In genomic region chr17:29925608-29926606, GRCm38 (mm10) we compare ENCODE assay signal across 17 mouse cellular contexts. TPM values are rescaled to one million over a fixed set of nuclear protein-coding genes. Genes with fewer than 3 reads are reported as not detected.
DNase-seq lines count a peak whose midpoint lies in the region; ATAC-seq and TF ChIP-seq lines count a peak whose summit lies in the region.
"Had no signal": no experiment of that assay in that cellular context is flagged by ENCODE, and none has a peak within 500 bp of the region (broad histone marks: within the 10 kb centered on the region; RNA-seq: fewer than 3 reads in every experiment).

No protein-coding gene starts in this region.

- H3K36me3 ChIP-seq in stomach, postnatal 0 days (ENCODE audit: control insufficient read depth, insufficient read depth, low read length): no peaks in the 10 kb centered on the region
- H3K36me3 ChIP-seq: hindbrain, embryonic 15.5 days; liver, embryonic 15.5 days; midbrain, embryonic 13.5 days had no signal

- H3K4me3 ChIP-seq in gastrocnemius, adult 2 months: no peak overlapping the region
- H3K4me3 ChIP-seq in stomach, postnatal 0 days (ENCODE audit: low read depth, low read length): no peak overlapping the region
- H3K4me3 ChIP-seq: heart, adult 2 months; hindbrain, embryonic 15.5 days; liver, embryonic 15.5 days; midbrain, embryonic 13.5 days had no signal

- ATAC-seq in stomach, postnatal 0 days (ENCODE audit: low FRiP score, low TSS enrichment): no peak
- ATAC-seq: midbrain, embryonic 13.5 days had no signal

- H3K4me1 ChIP-seq in stomach, postnatal 0 days (replicated peaks; ENCODE audit: control insufficient read depth, insufficient read depth): no peaks in the 10 kb centered on the region

- 59% methylated on average over 26 of the region's 26 CpGs for WGBS in stomach, postnatal 0 days

- no peaks in the 10 kb centered on the region for H3K27me3 ChIP-seq in stomach, postnatal 0 days (ENCODE audit: control insufficient read depth, insufficient read depth, low read length)
- H3K27me3 ChIP-seq: hindbrain, embryonic 15.5 days; midbrain, embryonic 13.5 days had no signal

- H3K27ac ChIP-seq in gastrocnemius, adult 2 months: no peak overlapping the region
- H3K27ac ChIP-seq in stomach, postnatal 0 days (replicated peaks): no peak overlapping the region
- H3K27ac ChIP-seq: heart, adult 2 months; hindbrain, embryonic 15.5 days; liver, embryonic 15.5 days; midbrain, embryonic 13.5 days had no signal

- peak; percentile 25; the same call in 1 of the 2 replicates for TF ChIP-seq CTCF in gastrocnemius, adult 2 months (IDR thresholded peaks at IDR 0.05)
- 0 out of 2 replicates have a peak, but pooled peaks have one; percentile 3 for TF ChIP-seq CTCF in stomach, postnatal 0 days (IDR thresholded peaks at IDR 0.05; ENCODE audit: low read depth)

- H3K9me3 ChIP-seq in stomach, postnatal 0 days (ENCODE audit: control insufficient read depth, low read length): no peaks in the 10 kb centered on the region
- H3K9me3 ChIP-seq: hindbrain, embryonic 15.5 days; liver, embryonic 15.5 days; midbrain, embryonic 13.5 days had no signal

- DNase-seq in gastrocnemius, adult 2 months: peak; percentile 28
- no peak for DNase-seq in gastrocnemius, postnatal 14 days
- peak; percentile 26 for DNase-seq in right cerebral cortex, postnatal 4 days
- no peak for DNase-seq in right cerebral cortex, postnatal 14 days
- DNase-seq in R1 (ENCODE audit: low read depth, low spot score): peak; percentile 43
- no peak for DNase-seq in stomach, postnatal 0 days (ENCODE audit: low spot score)
- no peak for DNase-seq in heart, adult 18-20 months
- DNase-seq in urinary bladder, postnatal 36 days (ENCODE audit: low spot score in 2 of 2): no peak
- DNase-seq: cerebellum, adult 9-10 months; heart, adult 2 months; heart, postnatal 10 days; kidney, adult 9 months; lung, postnatal 36 days; thymus, adult 18-20 months had no signal

- H3K9ac ChIP-seq in stomach, postnatal 0 days (ENCODE audit: low read length): no peak overlapping the region
- H3K9ac ChIP-seq: hindbrain, embryonic 15.5 days; liver, embryonic 15.5 days; midbrain, embryonic 13.5 days had no signal

- TF ChIP-seq EP300 in stomach, postnatal 0 days (optimal IDR thresholded peaks at IDR 0.05): no peak

- H3K4me2 ChIP-seq in stomach, postnatal 0 days (replicated peaks; ENCODE audit: low read depth): no peak overlapping the region
- H3K4me2 ChIP-seq: hindbrain, embryonic 15.5 days; liver, embryonic 15.5 days; midbrain, embryonic 13.5 days had no signal

- intact Hi-C loops in gastrocnemius, adult 2 months (cut with DNase I): no loop called here
- intact Hi-C loops in gastrocnemius, postnatal 14 days (cut with DNase I; ENCODE audit: low total_unique reads): no loop called here

RNA-seq across cellular contexts. Expression of gene Mdga1, which starts 44.0 kb away (rescaled TPM):
- total RNA-seq in gastrocnemius, adult 2 months (2021): 10 to 100 TPM; 29.5 to 41.3 TPM
- total RNA-seq in gastrocnemius, postnatal 14 days (2021): 10 to 100 TPM; 50.6 to 51.2 TPM
- polyA plus RNA-seq in stomach, postnatal 0 days (2015; fragmentation: Nextera tagmentation; extraction: Ambion mirVana): 2.1 and 2.7 TPM in 2 replicates
- total RNA-seq in heart, adult 18-20 months (2021): 10 to 100 TPM; 16.0 to 16.8 TPM

Comparison
In these comparisons a context has a peak if more than half of its experiments do, and no peak if none do; other contexts are left out.
1. DNase-seq: peak in gastrocnemius, adult 2 months (single experiment), right cerebral cortex, postnatal 4 days (single experiment) and R1 (single experiment); none in gastrocnemius, postnatal 14 days (single experiment), right cerebral cortex, postnatal 14 days (single experiment), stomach, postnatal 0 days (single experiment), heart, adult 18-20 months (0 of 2) and urinary bladder, postnatal 36 days (0 of 2).